In the genomic region with DNA sequence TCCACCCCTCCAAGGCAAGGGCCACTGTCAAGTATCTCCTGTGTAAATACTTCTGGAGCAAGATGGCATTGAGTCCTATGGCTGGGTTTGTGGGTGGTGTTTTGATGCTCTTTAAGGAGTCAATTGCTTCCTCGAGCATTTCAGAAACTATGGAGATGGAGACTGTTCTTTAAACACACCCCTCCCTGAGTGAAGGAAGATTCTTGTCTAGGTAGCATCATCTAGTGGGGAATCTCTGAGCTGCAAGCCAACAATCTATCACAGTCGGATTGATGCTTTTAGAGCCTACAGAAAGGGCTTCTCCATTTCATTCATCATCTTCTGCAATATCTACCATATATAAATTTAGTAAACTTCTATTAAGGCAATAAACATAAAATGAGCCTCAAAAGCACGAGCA, we compare ENCODE assay signal across 16 mouse cellular contexts.
DNase-seq lines count a peak whose midpoint lies in the region; ATAC-seq and TF ChIP-seq lines count a peak whose summit lies in the region.
"Had no signal": no experiment of that assay in that cellular context is flagged by ENCODE, and none has a peak within 500 bp of the region (broad histone marks: within the 10 kb centered on the region; RNA-seq: fewer than 3 reads in every experiment).

No protein-coding gene starts in this region.

- DNase-seq in hindbrain, embryonic 14.5 days (ENCODE audit: low spot score) = no peak
- DNase-seq in lung, embryonic 14.5 days = no peak
- DNase-seq in lung, postnatal 25 days (ENCODE audit: low spot score) = no peak
- no peak for DNase-seq in Patski (ENCODE audit: low read depth, low spot score)
- peak; percentile 42 for DNase-seq in brain, embryonic 18.5 days (ENCODE audit: low read depth, low spot score)
- DNase-seq in Muller cell, postnatal 12 days (ENCODE audit: inconsistent ontology term) = no peak
- DNase-seq: adrenal gland, adult 2 months; cerebellum, adult 9-11 months; kidney, adult 18-20 months; retina, postnatal 1 day; thymus, postnatal 25 days had no signal

- no peak overlapping the region for H3K4me3 ChIP-seq in hindbrain, embryonic 16.5 days (ENCODE audit: low read length)
- H3K4me3 ChIP-seq in hindbrain, embryonic 14.5 days (replicated peaks; ENCODE audit: low read length) = no peak overlapping the region
- H3K4me3 ChIP-seq in lung, embryonic 14.5 days (ENCODE audit: low read depth, low read length) = no peak overlapping the region
- H3K4me3 ChIP-seq: erythroblast, embryonic 14.5 days; liver, embryonic 15.5 days; neural tube, embryonic 15.5 days had no signal

- CTCF ChIA-PET in Patski (lab: Charles Lee) = interaction anchor here (1.0 to 2.4 kb wide), 8 partner anchors 9 to 784 kb away, joined by 3 to 10 read pairs (median 4); no protein-coding TSS in a partner anchor

- POLR2A ChIA-PET in Patski (lab: Charles Lee) = interaction anchor here (0.6 to 1.2 kb wide), 2 partner anchors 15 to 328 kb away, joined by 3 read pairs; no protein-coding TSS in a partner anchor

- H3K27me3 ChIP-seq in hindbrain, embryonic 16.5 days (replicated peaks; ENCODE audit: control insufficient read depth, insufficient read depth, low read length) = no peaks in the 10 kb centered on the region
- no peaks in the 10 kb centered on the region for H3K27me3 ChIP-seq in hindbrain, embryonic 14.5 days (ENCODE audit: control insufficient read depth, insufficient read depth, low read length)
- H3K27me3 ChIP-seq in lung, embryonic 14.5 days (ENCODE audit: insufficient read depth, low read length) = no peaks in the 10 kb centered on the region
- no peaks in the 10 kb centered on the region for H3K27me3 ChIP-seq in Patski
- H3K27me3 ChIP-seq: liver, embryonic 15.5 days; neural tube, embryonic 15.5 days had no signal

- 57% methylated on average over 3 of the region's 3 CpGs for WGBS in hindbrain, embryonic 16.5 days
- WGBS in hindbrain, embryonic 14.5 days = 66% methylated on average over 3 of the region's 3 CpGs
- WGBS in lung, embryonic 14.5 days = 59% methylated on average over 3 of the region's 3 CpGs

- no peak overlapping the region for H3K27ac ChIP-seq in hindbrain, embryonic 16.5 days (ENCODE audit: low read depth, low read length)
- no peak overlapping the region for H3K27ac ChIP-seq in hindbrain, embryonic 14.5 days
- H3K27ac ChIP-seq in lung, embryonic 14.5 days (ENCODE audit: low read depth) = no peak overlapping the region
- H3K27ac ChIP-seq: liver, embryonic 15.5 days; neural tube, embryonic 15.5 days had no signal

- no peak overlapping the region for H3K4me2 ChIP-seq in hindbrain, embryonic 16.5 days (ENCODE audit: low read length)
- H3K4me2 ChIP-seq in hindbrain, embryonic 14.5 days (replicated peaks) = no peak overlapping the region
- H3K4me2 ChIP-seq in lung, embryonic 14.5 days = no peak overlapping the region
- H3K4me2 ChIP-seq: heart, embryonic 11.5 days; liver, embryonic 15.5 days; neural tube, embryonic 15.5 days had no signal

- H3K4me1 ChIP-seq in hindbrain, embryonic 16.5 days (ENCODE audit: control insufficient read depth, insufficient read depth, low read depth, low read length) = peaks cover 5% of the 10 kb centered on the region
- H3K4me1 ChIP-seq in hindbrain, embryonic 14.5 days (replicated peaks; ENCODE audit: control insufficient read depth, insufficient read depth, low read length) = no peaks in the 10 kb centered on the region; the same call in 1 of the 2 replicates
- H3K4me1 ChIP-seq in lung, embryonic 14.5 days (ENCODE audit: insufficient read depth) = peaks cover 7% of the 10 kb centered on the region
- H3K4me1 ChIP-seq: liver, embryonic 15.5 days had no signal

- no peaks in the 10 kb centered on the region for H3K36me3 ChIP-seq in hindbrain, embryonic 16.5 days (ENCODE audit: control insufficient read depth, insufficient read depth, low read length)
- H3K36me3 ChIP-seq in hindbrain, embryonic 14.5 days (replicated peaks; ENCODE audit: control insufficient read depth, insufficient read depth) = no peaks in the 10 kb centered on the region
- H3K36me3 ChIP-seq in lung, embryonic 14.5 days (ENCODE audit: insufficient read depth) = no peaks in the 10 kb centered on the region
- H3K36me3 ChIP-seq: liver, embryonic 15.5 days; neural tube, embryonic 15.5 days had no signal

- peak; percentile 28; the same call in 1 of the 2 replicates for TF ChIP-seq CTCF in lung, embryonic 14.5 days (IDR thresholded peaks at IDR 0.05; ENCODE audit: low read depth)
- peak; percentile 67 for TF ChIP-seq CTCF in Patski (IDR thresholded peaks at IDR 0.05)

- peak; percentile 61; the same call in 1 of the 2 replicates for ATAC-seq in hindbrain, embryonic 16.5 days
- no peak for ATAC-seq in hindbrain, embryonic 14.5 days (ENCODE audit: low FRiP score)
- ATAC-seq in lung, embryonic 14.5 days (ENCODE audit: insufficient read depth) = no peak
- ATAC-seq in Patski = no peak

- in situ Hi-C loops in Patski (cut with MboI; ENCODE audit: low pct_unique_long_range_greater_than_20kb) = no loop called here

- H3K9me3 ChIP-seq in hindbrain, embryonic 16.5 days (ENCODE audit: control insufficient read depth, low read length) = no peaks in the 10 kb centered on the region
- no peaks in the 10 kb centered on the region for H3K9me3 ChIP-seq in hindbrain, embryonic 14.5 days (ENCODE audit: control insufficient read depth, low read length)
- no peaks in the 10 kb centered on the region for H3K9me3 ChIP-seq in lung, embryonic 14.5 days (ENCODE audit: low read depth, low read length)
- H3K9me3 ChIP-seq: liver, embryonic 15.5 days; neural tube, embryonic 15.5 days had no signal

- H3K9ac ChIP-seq in hindbrain, embryonic 16.5 days (ENCODE audit: low read depth, low read length) = no peak overlapping the region
- H3K9ac ChIP-seq in hindbrain, embryonic 14.5 days = no peak overlapping the region
- H3K9ac ChIP-seq in lung, embryonic 14.5 days = no peak overlapping the region
- H3K9ac ChIP-seq: liver, embryonic 15.5 days; neural tube, embryonic 15.5 days had no signal
